Mouse (Mus musculus) small intestine, adult 2 months (tissue): ENCODE results near the gene Zfp280b. TPM values are rescaled to one million over a fixed set of nuclear protein-coding genes. Genes with fewer than 3 reads are reported as not detected.

Experiments used
- H3K27ac ChIP-seq: fragments of 200-500 bp; 2 replicates; pipeline ENCODE4 v1.5.1; 2012; ENCODE audit warnings: low read depth, low read length, control low read depth, inconsistent platforms; ENCODE audit not compliant: insufficient read depth
- H3K27me3 ChIP-seq: fragments of 200-500 bp; 2 replicates; pipeline ENCODE4 v1.6.1; 2012; ENCODE audit warnings: mild to moderate bottlenecking, moderate library complexity, low read length, inconsistent platforms; ENCODE audit not compliant: control insufficient read depth, insufficient read depth
- H3K36me3 ChIP-seq: fragments of 200-500 bp; 2 replicates; pipeline ENCODE4 v1.6.1; 2012; ENCODE audit warnings: mild to moderate bottlenecking, low read length, control low read depth, inconsistent platforms; ENCODE audit not compliant: control insufficient read depth, insufficient read depth
- H3K4me1 ChIP-seq: fragments of 200-500 bp; 2 replicates; pipeline ENCODE4 v1.6.1; 2012; ENCODE audit warnings: low read length, inconsistent platforms, mixed read lengths; ENCODE audit not compliant: control insufficient read depth, insufficient read depth, insufficient read length
- H3K4me3 ChIP-seq: fragments of 200-500 bp; 2 replicates; pipeline ENCODE4 v1.5.1; 2012; ENCODE audit warnings: low read depth, mild to moderate bottlenecking, control low read depth, inconsistent platforms, low read length, moderate library complexity
- CTCF ChIP-seq: fragments of 200-500 bp; IDR thresholded peaks from 2 replicates; pipeline ENCODE4 v1.5.1; 2012; ENCODE audit warnings: low read depth, mild to moderate bottlenecking, control low read depth, inconsistent platforms, low read length, moderate library complexity, mixed read lengths; ENCODE audit not compliant: insufficient replicate concordance, insufficient read length; ENCODE audit errors: extremely low read depth
- POLR2A ChIP-seq: fragments of 200-500 bp; IDR thresholded peaks from 2 replicates; pipeline ENCODE4 v1.6.1; 2012; ENCODE audit warnings: low read depth, mild to moderate bottlenecking, control low read depth, inconsistent platforms, low read length, moderate library complexity
- WGBS: fragments of 180-500 bp; shearing (Covaris S2); methylation state at CpG from one replicate; pipeline ENCODE4 v1.1.7; 2018; 5-methylcytosine and 5-hydroxymethylcytosine counted together
- polyA plus RNA-seq: library from polyadenylated mRNA; depleted of rRNA; stranded (reverse); fragments of >200 nt; gene quantifications from 2 replicates; pipeline ENCODE4 v1.2.3, GENCODE M21; 2012

Gene Zfp280b
- polyA plus RNA-seq, 1 experiment, result 6.3 TPM

DNA sequence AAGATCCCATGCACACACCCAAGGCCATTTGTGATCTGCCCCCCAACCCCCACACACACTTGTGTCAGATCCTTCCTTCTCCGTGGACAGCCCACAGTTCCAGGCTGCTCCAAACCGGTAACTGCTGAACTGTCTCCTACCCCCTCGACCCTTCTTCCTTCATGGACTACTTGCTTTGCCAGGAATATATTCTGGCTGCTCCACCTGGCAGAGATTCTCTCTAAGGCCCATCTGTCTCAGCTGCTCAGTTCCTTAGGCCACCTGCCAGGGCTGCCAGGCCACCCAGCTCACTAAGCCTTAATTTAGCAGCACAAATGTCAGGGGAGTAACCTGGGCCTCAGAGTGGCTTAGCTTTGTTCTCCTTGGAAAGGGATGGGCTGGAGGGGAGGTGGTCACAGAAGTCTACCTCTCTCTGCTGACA lies 30.3 kb upstream of the Zfp280b start:
- H3K27me3 ChIP-seq, result no peaks in the 10 kb centered on the region
- H3K4me3 ChIP-seq, result no peak overlapping the region
- no peak overlapping the region for H3K27ac ChIP-seq
- TF ChIP-seq POLR2A, result no peak
- TF ChIP-seq CTCF, result no peak
- no peaks in the 10 kb centered on the region for H3K4me1 ChIP-seq
- no peaks in the 10 kb centered on the region for H3K36me3 ChIP-seq
- 46% methylated on average over 3 of the region's 3 CpGs for WGBS

DNA sequence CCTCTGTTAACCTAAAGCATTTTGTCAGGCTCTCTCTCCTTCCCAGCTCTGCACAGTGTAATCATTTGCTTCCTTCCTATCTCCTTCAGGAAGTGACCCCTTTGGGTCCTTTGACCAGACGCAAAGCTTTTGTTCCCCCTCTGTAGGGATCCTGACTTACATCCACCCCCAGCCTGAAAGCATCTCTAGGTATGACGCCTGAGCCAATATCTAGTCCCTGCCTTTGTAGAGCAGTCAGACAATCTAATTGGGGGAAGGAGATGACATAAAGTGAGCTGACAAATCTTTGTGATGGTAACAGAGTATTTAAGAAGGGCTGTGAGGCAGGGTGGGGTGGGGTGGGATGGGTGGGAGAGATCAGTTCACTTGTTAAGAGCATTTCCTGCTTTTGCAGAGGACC lies 29.8 kb upstream of the Zfp280b start:
- Histone ChIP-seq H3K36me3 (no peaks in the 10 kb centered on the region), H3K4me1 (no peaks in the 10 kb centered on the region), H3K27ac (no peak overlapping the region), H3K4me3 (no peak overlapping the region), H3K27me3 (no peaks in the 10 kb centered on the region)
- 84% methylated on average over 2 of the region's 2 CpGs for WGBS
- TF ChIP-seq POLR2A (no peak), CTCF (no peak)

DNA sequence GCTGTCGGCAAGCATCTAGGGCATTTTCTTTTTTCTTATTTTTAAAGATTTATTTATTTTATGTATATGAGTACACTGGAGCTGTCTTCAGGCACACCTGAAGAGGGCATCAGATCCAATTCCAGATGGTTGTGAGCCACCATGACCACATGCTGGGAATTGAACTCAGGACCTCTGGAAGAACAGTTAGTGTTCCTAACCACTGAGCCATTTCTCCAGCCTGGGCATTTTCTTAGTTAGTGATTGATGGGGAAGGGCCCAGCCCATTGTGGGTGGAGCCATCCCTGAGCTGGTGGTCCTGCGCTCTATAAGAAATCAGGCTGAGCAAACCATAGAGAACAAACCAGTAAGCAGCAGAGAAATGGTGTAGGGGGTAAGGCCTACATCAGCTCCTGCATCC lies 29.2 kb upstream of the Zfp280b start:
- no peak overlapping the region for H3K27ac ChIP-seq
- H3K4me3 ChIP-seq, result no peak overlapping the region
- H3K27me3 ChIP-seq, result no peaks in the 10 kb centered on the region
- H3K36me3 ChIP-seq, result no peaks in the 10 kb centered on the region
- 97% methylated on average over 2 of the region's 2 CpGs for WGBS
- H3K4me1 ChIP-seq, result no peaks in the 10 kb centered on the region
- TF ChIP-seq POLR2A (no peak), CTCF (no peak)

DNA sequence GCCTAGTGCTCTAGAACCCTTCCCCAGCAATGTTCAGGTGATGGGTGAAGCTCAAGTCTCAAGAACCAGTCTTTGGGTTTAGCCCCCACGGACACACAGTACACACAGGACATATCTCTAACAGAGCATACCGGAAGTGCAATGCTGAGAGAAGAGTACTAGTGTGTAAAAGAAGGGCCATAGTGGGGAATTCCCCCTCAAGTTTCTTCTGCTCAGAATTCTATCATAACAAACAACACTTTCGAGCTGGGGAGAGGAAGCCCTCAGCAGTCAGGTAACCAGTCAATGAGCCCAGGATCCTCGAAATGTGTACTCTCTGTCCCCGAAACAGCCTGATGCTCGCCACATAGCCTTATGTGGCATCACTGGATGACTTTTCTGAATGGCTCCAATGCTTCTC lies 26.1 kb upstream of the Zfp280b start:
- TF ChIP-seq CTCF, result no peak
- no peak for TF ChIP-seq POLR2A
- no peaks in the 10 kb centered on the region for H3K27me3 ChIP-seq
- WGBS, result 89% methylated on average over 6 of the region's 6 CpGs
- no peak overlapping the region for H3K27ac ChIP-seq
- no peak overlapping the region for H3K4me3 ChIP-seq
- H3K36me3 ChIP-seq, result no peaks in the 10 kb centered on the region
- no peaks in the 10 kb centered on the region for H3K4me1 ChIP-seq

DNA sequence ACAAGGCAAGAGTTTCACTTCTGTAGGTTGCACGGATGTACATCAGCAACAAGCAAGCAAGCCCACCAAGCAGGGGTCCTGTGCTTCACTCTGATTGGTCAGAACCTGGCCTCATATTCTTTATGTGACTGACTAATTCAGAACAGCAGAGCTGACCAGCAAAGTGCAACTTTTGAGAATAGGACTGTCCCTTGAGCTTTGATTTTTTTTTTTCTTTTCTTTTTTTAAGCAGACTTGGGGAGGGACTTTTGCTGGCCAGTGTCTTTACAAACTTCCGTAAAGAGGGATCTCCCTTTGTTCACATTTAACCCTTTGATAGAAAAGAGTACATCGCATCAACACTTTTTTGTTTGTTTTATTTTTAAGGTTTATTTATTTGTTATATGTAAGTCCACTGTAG lies 22.6 kb upstream of the Zfp280b start:
- TF ChIP-seq CTCF (no peak), POLR2A (no peak)
- WGBS, result 71% methylated on average over 3 of the region's 3 CpGs
- H3K27me3 ChIP-seq, result no peaks in the 10 kb centered on the region
- no peaks in the 10 kb centered on the region for H3K4me1 ChIP-seq
- no peaks in the 10 kb centered on the region for H3K36me3 ChIP-seq
- no peak overlapping the region for H3K27ac ChIP-seq
- no peak overlapping the region for H3K4me3 ChIP-seq

DNA sequence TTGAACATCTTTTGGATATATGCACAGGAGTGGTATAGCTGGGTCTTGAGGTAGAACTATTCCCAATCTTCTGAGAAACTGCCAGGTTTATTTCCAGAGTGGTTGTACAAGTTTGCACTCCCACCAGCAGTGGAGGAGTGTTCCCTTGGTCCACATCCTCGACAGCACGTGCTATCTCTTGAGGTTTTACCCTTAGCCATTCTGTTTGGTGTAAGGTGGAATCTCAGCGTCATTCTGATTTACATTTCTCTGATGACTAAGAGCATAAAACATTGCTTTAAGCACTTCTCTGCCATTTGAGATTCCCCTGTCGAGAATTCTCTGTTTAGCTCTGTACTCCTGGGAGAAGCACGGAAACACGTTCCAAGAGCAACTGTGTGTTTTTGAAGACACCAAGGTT lies 19.5 kb upstream of the Zfp280b start:
- Histone ChIP-seq H3K4me3 (no peak overlapping the region), H3K4me1 (no peaks in the 10 kb centered on the region), H3K27ac (no peak overlapping the region), H3K36me3 (no peaks in the 10 kb centered on the region), H3K27me3 (no peaks in the 10 kb centered on the region)
- 70% methylated on average over 6 of the region's 6 CpGs for WGBS
- no peak for TF ChIP-seq CTCF
- TF ChIP-seq POLR2A, result no peak

DNA sequence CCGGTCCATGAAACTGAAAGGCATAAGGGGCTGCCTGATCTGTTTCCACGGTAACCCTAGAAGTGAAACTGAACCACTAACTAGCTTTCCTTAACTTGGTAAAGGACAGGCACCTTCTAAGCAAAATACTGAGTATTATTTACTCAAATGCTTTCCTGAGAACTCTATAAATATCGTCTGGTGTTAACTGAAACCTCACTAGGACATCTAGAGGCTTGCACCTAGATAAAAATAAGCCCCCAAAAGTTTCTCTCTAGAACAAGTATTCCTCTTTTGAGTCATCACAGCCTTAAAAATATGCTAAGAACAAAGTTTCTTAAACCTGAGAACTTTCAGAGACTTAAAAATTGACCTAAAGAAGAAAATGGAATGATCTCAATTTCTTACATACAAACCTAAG lies 15.6 kb upstream of the Zfp280b start:
- WGBS, result 86% methylated on average over 3 of the region's 3 CpGs
- no peaks in the 10 kb centered on the region for H3K36me3 ChIP-seq
- TF ChIP-seq CTCF (no peak), POLR2A (no peak)

DNA sequence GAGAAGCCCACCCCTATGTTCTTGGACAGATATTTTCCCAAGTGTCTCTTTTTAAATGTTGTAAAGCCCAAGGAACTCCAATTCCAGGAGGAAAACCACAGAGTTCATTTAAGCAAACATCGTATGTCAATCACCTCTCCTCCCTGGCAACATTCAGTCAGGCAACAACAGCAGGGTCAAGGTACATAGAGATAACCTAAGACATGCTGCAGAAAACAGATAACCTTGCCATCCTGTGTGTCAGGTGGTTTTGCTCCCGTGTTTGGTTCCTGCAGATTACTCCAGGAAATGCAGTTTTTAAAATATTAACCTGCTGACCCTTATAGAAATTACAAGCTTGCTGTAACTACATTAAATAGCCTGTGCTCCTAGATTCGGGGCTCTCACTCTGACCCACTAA lies 10.7 kb upstream of the Zfp280b start:
- peaks cover 4% of the 10 kb centered on the region; the same call in 1 of the 2 replicates for H3K4me1 ChIP-seq
- WGBS, result 17% methylated on average over 3 of the region's 3 CpGs
- no peak overlapping the region for H3K4me3 ChIP-seq
- H3K36me3 ChIP-seq, result no peaks in the 10 kb centered on the region
- H3K27me3 ChIP-seq, result no peaks in the 10 kb centered on the region
- TF ChIP-seq CTCF (no peak), POLR2A (no peak)
- H3K27ac ChIP-seq, result peak overlapping the region; percentile 75

More for the DNA sequence above, 15.6 kb upstream of the Zfp280b start:
- H3K4me3 ChIP-seq, result no peak overlapping the region
- H3K27ac ChIP-seq, result no peak overlapping the region
- no peaks in the 10 kb centered on the region for H3K27me3 ChIP-seq
- H3K4me1 ChIP-seq, result peaks cover under 1% of the 10 kb centered on the region; the same call in 1 of the 2 replicates
